Mouse (Mus musculus) small intestine, adult 2 months (tissue): Measurements from ENCODE around the gene Rragc. TPM values are rescaled to one million over a fixed set of nuclear protein-coding genes. Genes with fewer than 3 reads are reported as not detected.
A peak's percentile ranks its signal among the peaks of the same experiment; 100 is the strongest.
"Not testable (repeated sequence)": the region's sequence is repeated elsewhere in the genome, so short reads cannot be mapped to it uniquely, and the experiment has no call there.

ENCODE experiments used
- H3K27ac ChIP-seq: fragments of 200-500 bp; 2 replicates; pipeline ENCODE4 v1.5.1; 2012; ENCODE audit warnings: low read depth, low read length, control low read depth, inconsistent platforms; ENCODE audit not compliant: insufficient read depth
- H3K27me3 ChIP-seq: fragments of 200-500 bp; 2 replicates; pipeline ENCODE4 v1.6.1; 2012; ENCODE audit warnings: mild to moderate bottlenecking, moderate library complexity, low read length, inconsistent platforms; ENCODE audit not compliant: control insufficient read depth, insufficient read depth
- H3K36me3 ChIP-seq: fragments of 200-500 bp; 2 replicates; pipeline ENCODE4 v1.6.1; 2012; ENCODE audit warnings: mild to moderate bottlenecking, low read length, control low read depth, inconsistent platforms; ENCODE audit not compliant: control insufficient read depth, insufficient read depth
- H3K4me1 ChIP-seq: fragments of 200-500 bp; 2 replicates; pipeline ENCODE4 v1.6.1; 2012; ENCODE audit warnings: low read length, inconsistent platforms, mixed read lengths; ENCODE audit not compliant: control insufficient read depth, insufficient read depth, insufficient read length
- H3K4me3 ChIP-seq: fragments of 200-500 bp; 2 replicates; pipeline ENCODE4 v1.5.1; 2012; ENCODE audit warnings: low read depth, mild to moderate bottlenecking, control low read depth, inconsistent platforms, low read length, moderate library complexity
- CTCF ChIP-seq: fragments of 200-500 bp; IDR thresholded peaks from 2 replicates; pipeline ENCODE4 v1.5.1; 2012; ENCODE audit warnings: low read depth, mild to moderate bottlenecking, control low read depth, inconsistent platforms, low read length, moderate library complexity, mixed read lengths; ENCODE audit not compliant: insufficient replicate concordance, insufficient read length; ENCODE audit errors: extremely low read depth
- POLR2A ChIP-seq: fragments of 200-500 bp; IDR thresholded peaks from 2 replicates; pipeline ENCODE4 v1.6.1; 2012; ENCODE audit warnings: low read depth, mild to moderate bottlenecking, control low read depth, inconsistent platforms, low read length, moderate library complexity
- WGBS: fragments of 180-500 bp; shearing (Covaris S2); methylation state at CpG from one replicate; pipeline ENCODE4 v1.1.7; 2018; 5-methylcytosine and 5-hydroxymethylcytosine counted together
- polyA plus RNA-seq: library from polyadenylated mRNA; depleted of rRNA; stranded (reverse); fragments of >200 nt; gene quantifications from 2 replicates; pipeline ENCODE4 v1.2.3, GENCODE M21; 2012

Gene Rragc
- polyA plus RNA-seq, 1 experiment, result 28.6 TPM

- TF ChIP-seq CTCF (no peak), POLR2A (no peak)
- H3K4me1 ChIP-seq, result no peaks in the 10 kb centered on the region
- H3K27ac ChIP-seq, result no peak overlapping the region
- peaks cover 59% of the 10 kb centered on the region for H3K36me3 ChIP-seq
- 92% methylated on average over 4 of the region's 4 CpGs for WGBS
- no peak overlapping the region for H3K4me3 ChIP-seq
- H3K27me3 ChIP-seq, result no peaks in the 10 kb centered on the region
Observed at GRCm38 (mm10) chr4:123929994-123930393, 12.7 kb downstream of the Rragc start.

GRCm38 (mm10) chr4:123934306-123934705 lies 17.1 kb downstream of the Rragc start:
- no peak overlapping the region for H3K27ac ChIP-seq
- TF ChIP-seq POLR2A (no peak), CTCF (no peak)
- H3K4me1 ChIP-seq, result no peaks in the 10 kb centered on the region
- H3K27me3 ChIP-seq, result no peaks in the 10 kb centered on the region
- WGBS, result 84% methylated on average over 4 of the region's 4 CpGs
- peaks cover 48% of the 10 kb centered on the region for H3K36me3 ChIP-seq
- H3K4me3 ChIP-seq, result no peak overlapping the region

GRCm38 (mm10) chr4:123936059-123936458 lies 18.8 kb downstream of the Rragc start:
- H3K27ac ChIP-seq, result no peak overlapping the region
- TF ChIP-seq CTCF (no peak), POLR2A (no peak)
- peaks cover 36% of the 10 kb centered on the region for H3K36me3 ChIP-seq
- H3K4me3 ChIP-seq, result no peak overlapping the region
- H3K27me3 ChIP-seq, result no peaks in the 10 kb centered on the region
- H3K4me1 ChIP-seq, result no peaks in the 10 kb centered on the region
- WGBS, result 93% methylated on average over 7 of the region's 7 CpGs

GRCm38 (mm10) chr4:123939838-123940237 lies 22.6 kb downstream of the Rragc start:
- Histone ChIP-seq H3K4me1 (no peaks in the 10 kb centered on the region), H3K4me3 (no peak overlapping the region), H3K27ac (no peak overlapping the region), H3K27me3 (no peaks in the 10 kb centered on the region), H3K36me3 (peaks cover 16% of the 10 kb centered on the region)
- 4% methylated on average over 4 of the region's 4 CpGs for WGBS
- TF ChIP-seq POLR2A (no peak), CTCF (peak; percentile 36; the same call in 1 of the 2 replicates)

- 62% methylated on average over 7 of the region's 7 CpGs for WGBS
- not testable (repeated sequence) for H3K27ac ChIP-seq, H3K27me3 ChIP-seq, H3K36me3 ChIP-seq, H3K4me3 ChIP-seq, H3K4me1 ChIP-seq
Observed at GRCm38 (mm10) chr4:123940878-123941277, 23.6 kb downstream of the Rragc start.

GRCm38 (mm10) chr4:123946701-123947100 lies 29.5 kb downstream of the Rragc start:
- Histone ChIP-seq H3K36me3 (no peaks in the 10 kb centered on the region), H3K4me3 (no peak overlapping the region), H3K27me3 (no peaks in the 10 kb centered on the region), H3K4me1 (peaks cover 2% of the 10 kb centered on the region; the same call in 1 of the 2 replicates), H3K27ac (no peak overlapping the region)
- TF ChIP-seq CTCF (no peak), POLR2A (no peak)
- 81% methylated on average over 4 of the region's 4 CpGs for WGBS

GRCm38 (mm10) chr4:123947149-123947548 lies 29.9 kb downstream of the Rragc start:
- Histone ChIP-seq H3K36me3 (no peaks in the 10 kb centered on the region), H3K27me3 (no peaks in the 10 kb centered on the region), H3K4me1 (peaks cover 2% of the 10 kb centered on the region; the same call in 1 of the 2 replicates), H3K4me3 (no peak overlapping the region), H3K27ac (no peak overlapping the region)
- 63% methylated on average over 5 of the region's 5 CpGs for WGBS
- TF ChIP-seq CTCF (no peak), POLR2A (no peak)

GRCm38 (mm10) chr4:123948901-123949300 lies 31.7 kb downstream of the Rragc start:
- Histone ChIP-seq H3K36me3 (no peaks in the 10 kb centered on the region), H3K27ac (no peak overlapping the region), H3K27me3 (no peaks in the 10 kb centered on the region), H3K4me1 (peaks cover 2% of the 10 kb centered on the region; the same call in 1 of the 2 replicates), H3K4me3 (no peak overlapping the region)
- WGBS, result 62% methylated on average over 6 of the region's 6 CpGs
- no peak for TF ChIP-seq CTCF
